Mouse (Mus musculus): ENCODE data around the gene Sh2b3. TPM values are rescaled to one million over a fixed set of nuclear protein-coding genes. Genes with fewer than 3 reads are reported as not detected.
A peak's percentile ranks its signal among the peaks of the same experiment; 100 is the strongest.

The Sh2b3 gene
- total and polyA plus RNA-seq, 2 experiments from 2014 or later: 6.4 to 23.8 TPM

DNA sequence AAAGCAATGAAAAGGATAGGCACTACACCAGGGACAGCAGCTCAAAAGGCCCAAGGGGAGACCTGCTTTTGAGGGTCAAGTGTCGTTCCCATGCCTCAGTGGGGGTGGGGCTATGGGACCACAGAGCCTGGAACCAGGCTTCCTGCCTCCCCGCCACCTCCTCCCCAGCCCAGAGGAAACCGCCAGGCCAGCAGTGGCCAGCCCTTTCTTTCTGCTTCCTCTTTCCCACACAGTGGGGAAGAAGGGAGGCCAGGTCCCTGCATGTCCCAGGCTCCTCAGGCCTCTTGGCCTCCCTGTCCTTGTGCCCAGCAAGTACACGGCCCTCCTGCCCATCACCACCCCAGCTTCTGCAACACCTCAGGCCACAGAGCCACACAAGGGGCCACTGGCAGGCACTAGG lies 13.3 kb downstream of the Sh2b3 start:
- ATAC-seq (ENCODE audit: low FRiP score): no peak
- Histone ChIP-seq H3K36me3 (ENCODE audit: insufficient read depth, low read length) (peaks cover 18% of the 10 kb centered on the region), H3K9ac (replicated peaks; ENCODE audit: low read length, poor library complexity, severe bottlenecking) (0 out of 2 replicates have a peak overlapping the region, but pooled peaks have one; percentile 19), H3K4me2 (ENCODE audit: low read depth, low read length, poor library complexity, severe bottlenecking) (no peak overlapping the region), H3K27ac (ENCODE audit: low read depth, low read length) (no peak overlapping the region; the same call in 1 of the 2 replicates), H3K9me3 (ENCODE audit: low read length) (no peaks in the 10 kb centered on the region), H3K4me1 (ENCODE audit: insufficient read depth, low read length) (peaks cover 3% of the 10 kb centered on the region; the same call in 1 of the 2 replicates), H3K4me3 (ENCODE audit: low read depth, low read length) (no peak overlapping the region), H3K27me3 (ENCODE audit: insufficient read depth, low read length) (no peaks in the 10 kb centered on the region)
- TF ChIP-seq CTCF (IDR thresholded peaks at IDR 0.05): no peak
- 70% methylated on average over 4 of the region's 4 CpGs for WGBS
- no peak for DNase-seq (ENCODE audit: low spot score)

DNA sequence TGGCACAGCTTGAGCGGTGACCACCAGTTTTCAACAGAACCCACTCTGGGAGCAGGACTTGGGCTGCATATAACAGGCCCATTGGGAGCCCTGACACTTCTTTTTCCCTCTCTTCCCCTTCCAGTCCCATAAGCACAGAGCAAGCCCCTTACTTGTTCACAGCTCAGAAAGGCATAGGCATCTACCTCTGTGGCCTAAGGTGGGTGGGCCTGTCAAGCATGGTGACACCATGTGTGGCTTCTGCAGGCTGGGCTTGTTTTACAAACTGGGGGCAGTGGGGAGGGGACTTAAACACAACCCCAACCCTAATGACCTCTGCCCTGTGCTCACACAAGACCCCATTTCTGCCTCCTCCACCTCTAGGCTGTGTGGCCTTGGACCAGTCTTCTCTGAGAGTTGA lies 13.8 kb downstream of the Sh2b3 start:
- 89% methylated on average over 1 of the region's 1 CpGs for WGBS
- Histone ChIP-seq H3K4me3 (ENCODE audit: low read depth, low read length) (no peak overlapping the region), H3K9ac (replicated peaks; ENCODE audit: low read length, poor library complexity, severe bottlenecking) (no peak overlapping the region), H3K9me3 (ENCODE audit: low read length) (no peaks in the 10 kb centered on the region), H3K27me3 (ENCODE audit: insufficient read depth, low read length) (no peaks in the 10 kb centered on the region), H3K4me1 (ENCODE audit: insufficient read depth, low read length) (peaks cover 3% of the 10 kb centered on the region; the same call in 1 of the 2 replicates), H3K27ac (ENCODE audit: low read depth, low read length) (no peak overlapping the region), H3K4me2 (ENCODE audit: low read depth, low read length, poor library complexity, severe bottlenecking) (no peak overlapping the region), H3K36me3 (ENCODE audit: insufficient read depth, low read length) (peaks cover 23% of the 10 kb centered on the region)
- TF ChIP-seq CTCF (IDR thresholded peaks at IDR 0.05): no peak
- DNase-seq (ENCODE audit: low spot score) (no peak), ATAC-seq (ENCODE audit: low FRiP score) (no peak)

DNA sequence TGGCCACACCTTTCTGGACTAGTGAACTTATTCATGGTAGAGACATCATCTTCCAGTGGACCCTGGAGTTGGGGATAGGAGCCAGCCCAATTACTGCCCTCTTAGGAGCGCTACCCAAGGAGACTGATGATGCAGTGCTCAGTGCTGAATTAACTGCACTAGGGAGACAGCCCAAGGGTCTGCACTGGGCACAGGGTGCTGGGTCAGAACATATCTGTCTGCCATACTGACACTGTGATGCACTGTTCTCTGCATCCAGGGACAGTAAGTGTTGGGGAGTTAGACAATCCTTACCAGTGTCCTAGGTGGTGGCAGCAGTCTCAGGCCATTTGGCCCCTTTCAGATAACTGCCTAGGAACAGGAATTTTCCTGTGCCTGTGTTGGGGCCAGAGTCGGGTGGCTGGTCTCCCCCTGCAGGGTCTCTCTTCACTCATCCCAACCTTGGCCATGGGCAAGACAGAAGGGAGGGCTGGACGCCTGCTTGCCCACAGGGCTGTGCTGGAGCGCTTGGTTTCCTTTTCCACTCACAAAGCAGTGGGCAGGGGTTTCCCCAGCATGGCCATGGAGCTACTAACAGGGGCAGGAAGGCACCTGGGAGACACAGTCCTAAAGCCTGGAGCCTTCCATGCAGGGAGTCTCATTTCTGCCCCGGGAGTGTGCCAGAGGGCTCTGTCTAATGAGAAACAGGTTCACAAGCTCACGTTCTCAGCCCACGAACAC lies 14.5 kb downstream of the Sh2b3 start:
- ATAC-seq (ENCODE audit: low FRiP score): no peak
- no peak for DNase-seq (ENCODE audit: low spot score)
- no peaks in the 10 kb centered on the region for H3K4me1 ChIP-seq (ENCODE audit: insufficient read depth, low read length)
- H3K36me3 ChIP-seq (ENCODE audit: insufficient read depth, low read length): peaks cover 30% of the 10 kb centered on the region
- no peaks in the 10 kb centered on the region for H3K9me3 ChIP-seq (ENCODE audit: low read length)
- no peak overlapping the region for H3K4me3 ChIP-seq (ENCODE audit: low read depth, low read length)
- no peak for TF ChIP-seq CTCF (IDR thresholded peaks at IDR 0.05)
- H3K27ac ChIP-seq (ENCODE audit: low read depth, low read length): no peak overlapping the region
- WGBS: 66% methylated on average over 7 of the region's 7 CpGs
- H3K9ac ChIP-seq (replicated peaks; ENCODE audit: low read length, poor library complexity, severe bottlenecking): peak overlapping the region; percentile 2; the same call in 1 of the 2 replicates
- no peak overlapping the region for H3K4me2 ChIP-seq (ENCODE audit: low read depth, low read length, poor library complexity, severe bottlenecking)
- H3K27me3 ChIP-seq (ENCODE audit: insufficient read depth, low read length): no peaks in the 10 kb centered on the region

DNA sequence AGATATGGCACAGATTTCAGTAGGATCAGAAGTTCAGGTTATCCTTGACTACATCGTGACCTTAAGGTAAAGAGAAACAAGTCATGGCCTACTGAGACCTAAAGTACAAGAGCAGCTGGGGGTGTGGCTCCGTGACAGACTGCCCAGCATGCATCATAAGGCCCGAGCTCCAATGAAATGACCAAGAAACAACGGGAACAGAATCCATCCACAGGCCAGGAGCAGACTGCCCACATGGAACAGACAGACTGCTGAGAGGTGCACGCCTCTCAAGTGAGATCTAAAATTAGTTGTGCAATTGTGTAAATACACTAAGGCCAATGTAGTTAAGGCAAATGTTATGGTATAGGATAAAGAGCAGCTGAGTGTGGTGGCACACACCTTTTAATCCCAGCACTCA lies 15.9 kb downstream of the Sh2b3 start:
- Histone ChIP-seq H3K4me2 (ENCODE audit: low read depth, low read length, poor library complexity, severe bottlenecking) (no peak overlapping the region), H3K27me3 (ENCODE audit: insufficient read depth, low read length) (no peaks in the 10 kb centered on the region), H3K4me3 (ENCODE audit: low read depth, low read length) (no peak overlapping the region), H3K4me1 (ENCODE audit: insufficient read depth, low read length) (no peaks in the 10 kb centered on the region), H3K9ac (replicated peaks; ENCODE audit: low read length, poor library complexity, severe bottlenecking) (no peak overlapping the region), H3K36me3 (ENCODE audit: insufficient read depth, low read length) (peaks cover 42% of the 10 kb centered on the region), H3K27ac (ENCODE audit: low read depth, low read length) (no peak overlapping the region), H3K9me3 (ENCODE audit: low read length) (no peaks in the 10 kb centered on the region)
- DNase-seq (ENCODE audit: low spot score): no peak
- WGBS: 77% methylated on average over 5 of the region's 5 CpGs
- TF ChIP-seq CTCF (IDR thresholded peaks at IDR 0.05): no peak
- ATAC-seq (ENCODE audit: low FRiP score): no peak

DNA sequence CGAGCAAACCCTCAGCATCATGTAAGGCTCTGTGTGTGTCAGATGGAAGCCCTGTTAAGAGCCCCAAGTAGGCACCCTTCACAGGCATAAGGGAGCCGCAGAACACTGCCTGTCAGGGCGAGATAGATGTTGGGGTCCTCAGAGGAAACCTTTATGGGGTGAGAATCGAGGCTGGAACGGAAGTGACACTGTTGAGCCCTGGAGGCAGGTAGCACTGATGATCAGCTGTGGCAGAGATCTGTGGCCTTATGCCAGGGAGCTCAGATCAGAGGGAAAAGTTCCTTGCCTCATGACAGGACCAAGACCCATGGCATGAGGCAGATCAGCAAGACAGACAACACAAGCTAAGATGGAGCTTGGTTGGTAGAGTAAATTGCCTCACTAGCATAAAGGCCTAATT lies 16.3 kb downstream of the Sh2b3 start:
- Histone ChIP-seq H3K36me3 (ENCODE audit: insufficient read depth, low read length) (peaks cover 46% of the 10 kb centered on the region), H3K4me3 (ENCODE audit: low read depth, low read length) (no peak overlapping the region), H3K27ac (ENCODE audit: low read depth, low read length) (no peak overlapping the region), H3K9me3 (ENCODE audit: low read length) (no peaks in the 10 kb centered on the region), H3K27me3 (ENCODE audit: insufficient read depth, low read length) (no peaks in the 10 kb centered on the region), H3K4me1 (ENCODE audit: insufficient read depth, low read length) (no peaks in the 10 kb centered on the region), H3K4me2 (ENCODE audit: low read depth, low read length, poor library complexity, severe bottlenecking) (no peak overlapping the region), H3K9ac (replicated peaks; ENCODE audit: low read length, poor library complexity, severe bottlenecking) (no peak overlapping the region)
- 91% methylated on average over 5 of the region's 5 CpGs for WGBS
- TF ChIP-seq CTCF (IDR thresholded peaks at IDR 0.05): no peak
- no peak for DNase-seq (ENCODE audit: low spot score)
- no peak for ATAC-seq (ENCODE audit: low FRiP score)

DNA sequence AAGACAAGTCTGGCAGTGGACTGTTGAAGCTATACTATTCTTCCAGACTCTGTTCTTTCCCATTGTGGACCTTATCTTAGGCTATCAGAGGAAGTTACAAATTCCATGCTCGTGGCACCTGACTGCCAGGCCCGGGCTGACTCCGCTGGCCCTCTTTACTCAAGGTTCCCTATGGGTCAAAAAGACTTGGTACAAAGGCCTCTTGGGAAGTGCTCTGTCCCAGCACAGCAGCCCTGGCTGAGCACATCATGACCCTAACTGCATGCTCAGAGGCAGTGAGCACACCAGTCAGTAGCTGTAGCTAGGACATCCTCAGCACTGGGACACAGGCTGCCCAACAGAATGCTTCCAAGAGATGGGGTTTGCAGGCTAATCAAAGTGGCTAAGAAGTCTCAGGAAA lies 16.8 kb downstream of the Sh2b3 start:
- Histone ChIP-seq H3K4me1 (ENCODE audit: insufficient read depth, low read length) (no peaks in the 10 kb centered on the region), H3K4me3 (ENCODE audit: low read depth, low read length) (no peak overlapping the region), H3K9ac (replicated peaks; ENCODE audit: low read length, poor library complexity, severe bottlenecking) (no peak overlapping the region), H3K9me3 (ENCODE audit: low read length) (no peaks in the 10 kb centered on the region), H3K27me3 (ENCODE audit: insufficient read depth, low read length) (no peaks in the 10 kb centered on the region), H3K4me2 (ENCODE audit: low read depth, low read length, poor library complexity, severe bottlenecking) (no peak overlapping the region), H3K36me3 (ENCODE audit: insufficient read depth, low read length) (peaks cover 50% of the 10 kb centered on the region), H3K27ac (ENCODE audit: low read depth, low read length) (no peak overlapping the region)
- DNase-seq (ENCODE audit: low spot score): no peak
- ATAC-seq (ENCODE audit: low FRiP score): no peak
- no peak for TF ChIP-seq CTCF (IDR thresholded peaks at IDR 0.05)
- WGBS: 89% methylated on average over 3 of the region's 3 CpGs

Data from midbrain, postnatal 0 days (tissue).